Mouse (Mus musculus): ENCODE results near the gene Stx11. TPM values are rescaled to one million over a fixed set of nuclear protein-coding genes. Genes with fewer than 3 reads are reported as not detected.

Gene Stx11
- polyA plus RNA-seq, 1 experiment from 2014 or later: 3.5 TPM

DNA sequence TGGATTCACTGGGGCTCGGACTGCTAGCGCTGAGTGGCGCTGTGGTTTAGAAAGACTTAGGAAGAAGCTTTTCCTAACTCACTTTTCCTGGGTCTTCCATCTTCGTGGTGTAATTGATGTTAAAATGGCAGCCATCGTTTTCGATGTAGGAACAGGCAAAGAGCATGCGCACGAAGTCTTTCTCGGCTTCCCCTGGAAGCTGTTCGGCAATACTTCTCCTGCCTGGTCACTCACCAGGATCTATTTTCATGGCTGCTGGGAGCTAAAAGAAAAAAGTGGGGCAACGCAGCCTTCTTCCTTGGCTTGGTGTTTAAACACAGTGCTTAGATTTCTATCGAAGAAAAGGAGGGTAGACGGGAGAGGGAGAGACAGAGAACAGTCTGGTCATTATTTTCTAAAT lies 52.6 kb downstream of the Stx11 start:
- Histone ChIP-seq H3K9me3 (replicated peaks) (no peaks in the 10 kb centered on the region), H3K9ac (no peak overlapping the region), H3K27ac (peak overlapping the region; percentile 68; the same call in 1 of the 2 replicates), H3K27me3 (no peaks in the 10 kb centered on the region), H3K4me3 (peak overlapping the region; percentile 31; the same call in 1 of the 2 replicates), H3K36me3 (no peaks in the 10 kb centered on the region), H3K4me1 (replicated peaks) (peaks cover 11% of the 10 kb centered on the region; the same call in 1 of the 2 replicates), H3K4me2 (peak overlapping the region; percentile 61)
- 79% methylated on average over 13 of the region's 13 CpGs for WGBS
- no peak for ATAC-seq (replicated peaks; ENCODE audit: insufficient number of reproducible peaks, insufficient read depth, low FRiP score, low read depth)

DNA sequence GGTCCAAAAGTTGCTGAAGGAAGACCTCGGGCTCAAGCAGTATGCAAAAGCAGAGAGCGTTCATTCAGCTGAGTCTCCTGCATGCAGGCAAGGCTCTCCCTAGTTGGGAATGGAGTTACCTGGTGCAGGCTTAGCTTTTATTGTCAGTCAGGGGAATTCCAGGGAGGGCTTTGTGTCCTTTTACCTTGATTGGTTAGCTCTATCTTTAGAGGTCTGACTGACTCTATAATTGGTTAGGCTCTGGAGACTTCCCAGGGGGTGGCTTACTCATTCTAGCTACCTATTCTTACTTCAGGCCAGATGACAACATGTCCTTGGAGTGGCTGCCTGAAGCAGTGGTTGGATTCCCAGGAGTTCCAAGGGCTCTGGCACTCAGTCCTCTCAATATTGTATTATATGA lies 54.2 kb downstream of the Stx11 start:
- Histone ChIP-seq H3K4me2 (no peak overlapping the region), H3K4me3 (no peak overlapping the region)

DNA sequence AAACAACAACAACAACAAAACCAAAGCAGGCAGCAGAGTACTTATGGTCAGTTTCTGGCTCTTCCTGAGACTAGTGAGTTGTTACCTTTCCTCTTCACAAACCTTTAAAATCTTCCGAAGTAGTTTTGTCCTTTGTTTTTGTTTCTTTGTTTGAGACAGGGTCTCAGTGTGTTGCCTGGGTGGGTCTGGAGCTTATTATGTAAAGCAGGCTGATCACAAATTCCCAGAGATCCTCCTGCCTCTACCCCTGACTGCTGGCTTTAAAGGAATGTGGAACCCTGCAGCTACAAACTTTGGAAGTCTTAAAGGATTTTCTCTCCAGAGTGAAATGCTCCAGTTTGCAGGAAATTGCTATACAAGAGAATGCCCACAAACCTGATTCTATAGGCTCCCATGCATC lies 54.9 kb downstream of the Stx11 start:
- Histone ChIP-seq H3K9me3 (replicated peaks) (no peaks in the 10 kb centered on the region), H3K4me2 (no peak overlapping the region), H3K36me3 (no peaks in the 10 kb centered on the region), H3K4me1 (replicated peaks) (peaks cover 11% of the 10 kb centered on the region; the same call in 1 of the 2 replicates), H3K9ac (no peak overlapping the region), H3K4me3 (no peak overlapping the region), H3K27me3 (no peaks in the 10 kb centered on the region), H3K27ac (no peak overlapping the region)
- 53% methylated on average over 1 of the region's 1 CpGs for WGBS
- no peak for ATAC-seq (replicated peaks; ENCODE audit: insufficient number of reproducible peaks, insufficient read depth, low FRiP score, low read depth)

More for the DNA sequence above, 54.2 kb downstream of the Stx11 start:
- WGBS: 89% methylated on average over 2 of the region's 2 CpGs
- Histone ChIP-seq H3K9me3 (replicated peaks) (no peaks in the 10 kb centered on the region), H3K4me1 (replicated peaks) (peaks cover 11% of the 10 kb centered on the region; the same call in 1 of the 2 replicates), H3K36me3 (no peaks in the 10 kb centered on the region), H3K9ac (no peak overlapping the region), H3K27me3 (no peaks in the 10 kb centered on the region), H3K27ac (no peak overlapping the region)
- ATAC-seq (replicated peaks; ENCODE audit: insufficient number of reproducible peaks, insufficient read depth, low FRiP score, low read depth): no peak

DNA sequence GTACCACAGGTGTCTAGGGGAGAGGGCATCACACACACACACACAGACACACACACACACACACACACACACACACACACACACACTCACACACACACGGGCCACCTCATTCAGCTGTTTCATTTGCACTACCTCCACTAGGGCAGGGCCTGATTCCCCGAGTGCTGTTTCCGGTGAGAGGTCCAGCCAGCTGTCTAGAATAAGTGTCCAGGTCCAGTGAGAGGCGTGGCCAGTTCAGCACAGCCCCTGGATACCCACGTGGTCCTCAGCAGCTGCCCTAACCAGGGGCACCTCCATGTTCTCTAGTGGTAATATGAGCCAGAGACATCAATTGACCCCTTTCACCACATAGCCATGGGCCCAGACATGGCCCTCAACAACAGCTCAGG lies 60.0 kb downstream of the Stx11 start:
- 64% methylated on average over 5 of the region's 5 CpGs for WGBS
- no peak overlapping the region for H3K27ac ChIP-seq
- H3K9ac ChIP-seq: no peak overlapping the region
- no peak for ATAC-seq (replicated peaks; ENCODE audit: insufficient number of reproducible peaks, insufficient read depth, low FRiP score, low read depth)
- no peak overlapping the region for H3K4me2 ChIP-seq
- no peak overlapping the region for H3K4me3 ChIP-seq
- no peaks in the 10 kb centered on the region for H3K27me3 ChIP-seq
- H3K9me3 ChIP-seq (replicated peaks): no peaks in the 10 kb centered on the region
- H3K4me1 ChIP-seq (replicated peaks): no peaks in the 10 kb centered on the region
- no peaks in the 10 kb centered on the region for H3K36me3 ChIP-seq

DNA sequence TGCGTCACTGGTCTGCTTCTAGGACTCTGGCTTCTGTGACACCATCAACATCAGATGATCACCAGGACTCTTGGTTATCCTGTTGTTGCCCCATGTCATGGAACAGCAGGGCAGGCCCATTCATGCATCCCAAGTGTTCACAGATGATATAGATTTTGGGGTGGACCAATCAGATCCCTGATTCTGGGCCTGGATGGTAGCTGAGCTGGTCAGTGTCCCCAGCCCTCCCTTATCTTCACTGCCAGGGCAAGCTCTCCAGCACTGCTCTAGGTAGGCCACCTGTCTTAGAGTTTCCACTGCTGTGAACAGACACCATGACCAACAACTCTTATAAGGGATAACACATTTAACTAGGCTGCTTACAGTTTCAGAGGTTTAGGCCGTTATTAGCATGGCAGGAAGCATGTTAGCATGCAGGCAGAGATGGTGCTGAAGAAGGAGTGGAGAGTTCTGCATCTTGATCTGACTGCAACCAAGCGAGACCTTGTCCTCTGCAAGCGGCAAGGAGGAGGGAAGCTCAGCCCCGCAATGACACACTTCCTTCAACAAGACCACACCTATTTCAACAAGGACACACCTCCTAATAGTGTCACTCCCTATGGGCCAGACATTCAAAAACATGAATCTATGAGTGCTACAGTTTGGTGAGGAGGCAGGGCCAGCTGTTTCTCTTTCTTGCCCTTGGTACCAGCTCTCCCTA lies 60.5 kb downstream of the Stx11 start:
- no peak overlapping the region for H3K4me3 ChIP-seq
- H3K27ac ChIP-seq: no peak overlapping the region
- no peaks in the 10 kb centered on the region for H3K27me3 ChIP-seq
- no peak overlapping the region for H3K4me2 ChIP-seq
- H3K36me3 ChIP-seq: no peaks in the 10 kb centered on the region
- H3K4me1 ChIP-seq (replicated peaks): no peaks in the 10 kb centered on the region
- 81% methylated on average over 5 of the region's 5 CpGs for WGBS
- H3K9ac ChIP-seq: no peak overlapping the region
- H3K9me3 ChIP-seq (replicated peaks): no peaks in the 10 kb centered on the region
- no peak for ATAC-seq (replicated peaks; ENCODE audit: insufficient number of reproducible peaks, insufficient read depth, low FRiP score, low read depth)

DNA sequence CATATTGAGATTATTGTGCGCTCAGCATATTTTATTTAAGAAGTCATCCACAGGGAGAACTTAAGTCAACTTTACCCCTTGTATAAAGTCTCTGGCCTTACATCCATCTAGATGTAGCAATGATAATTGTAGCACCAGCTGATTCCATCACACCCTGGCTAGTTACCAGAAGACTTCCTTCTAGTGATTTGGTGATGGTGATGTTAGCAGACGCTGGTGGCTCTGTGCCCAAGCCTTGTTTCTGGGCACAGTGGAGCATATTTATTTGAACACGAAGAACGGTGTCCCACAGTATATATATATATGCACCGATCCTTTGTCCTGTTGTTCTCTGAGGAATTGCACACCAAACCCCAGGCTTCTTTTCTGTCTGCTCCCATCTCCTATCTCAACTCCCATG lies 64.2 kb downstream of the Stx11 start:
- 91% methylated on average over 5 of the region's 5 CpGs for WGBS
- Histone ChIP-seq H3K27ac (no peak overlapping the region), H3K4me3 (no peak overlapping the region), H3K4me2 (no peak overlapping the region), H3K9ac (no peak overlapping the region), H3K36me3 (no peaks in the 10 kb centered on the region), H3K27me3 (no peaks in the 10 kb centered on the region), H3K4me1 (replicated peaks) (no peaks in the 10 kb centered on the region), H3K9me3 (replicated peaks) (no peaks in the 10 kb centered on the region)
- no peak for ATAC-seq (replicated peaks; ENCODE audit: insufficient number of reproducible peaks, insufficient read depth, low FRiP score, low read depth)

DNA sequence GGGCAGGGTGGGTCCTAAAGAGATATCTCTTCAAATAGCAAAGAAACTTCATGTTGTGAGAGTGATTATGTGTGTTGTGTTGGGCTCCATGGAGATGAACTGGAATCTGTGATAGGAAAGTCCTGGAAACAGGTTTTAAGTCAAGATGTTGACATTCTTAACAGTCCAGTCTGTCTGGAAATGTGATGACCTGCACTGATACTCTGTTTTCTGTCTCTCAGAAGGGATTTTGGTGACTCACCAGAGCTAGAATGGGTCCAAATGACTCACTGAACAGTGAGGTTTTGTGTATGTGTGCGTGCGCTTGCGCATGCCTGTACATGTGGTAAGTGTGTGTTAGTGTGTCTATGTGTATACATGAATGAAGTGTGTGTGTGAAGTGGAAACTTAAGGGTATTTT lies 70.8 kb downstream of the Stx11 start:
- Histone ChIP-seq H3K27me3 (no peaks in the 10 kb centered on the region), H3K4me2 (no peak overlapping the region), H3K4me1 (replicated peaks) (no peaks in the 10 kb centered on the region), H3K9me3 (replicated peaks) (no peaks in the 10 kb centered on the region), H3K9ac (no peak overlapping the region), H3K36me3 (no peaks in the 10 kb centered on the region), H3K4me3 (no peak overlapping the region), H3K27ac (no peak overlapping the region)
- ATAC-seq (replicated peaks; ENCODE audit: insufficient number of reproducible peaks, insufficient read depth, low FRiP score, low read depth): no peak
- WGBS: 89% methylated on average over 3 of the region's 3 CpGs

DNA sequence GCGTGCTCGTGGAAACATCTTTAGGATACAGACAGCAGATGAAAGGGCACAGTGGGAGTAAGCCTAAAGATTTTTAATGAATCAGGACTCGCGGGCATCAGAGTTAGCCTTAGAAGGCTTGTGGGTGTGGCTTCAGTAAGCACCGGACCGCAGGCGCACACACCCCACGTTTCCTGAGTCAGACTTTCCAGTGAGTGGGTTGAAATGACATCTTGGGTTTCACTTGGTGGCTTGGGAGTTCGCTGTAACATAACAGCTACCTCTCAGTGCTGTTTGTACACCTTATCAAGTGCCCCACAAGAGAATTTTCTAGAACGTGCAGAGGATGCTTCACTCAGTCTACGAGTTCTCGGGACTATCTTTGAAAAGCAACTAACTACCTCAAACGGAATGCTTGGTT lies 75.7 kb downstream of the Stx11 start:
- H3K27ac ChIP-seq: no peak overlapping the region
- no peaks in the 10 kb centered on the region for H3K9me3 ChIP-seq (replicated peaks)
- H3K4me1 ChIP-seq (replicated peaks): peaks cover 8% of the 10 kb centered on the region
- no peak overlapping the region for H3K4me3 ChIP-seq
- H3K9ac ChIP-seq: no peak overlapping the region
- H3K27me3 ChIP-seq: no peaks in the 10 kb centered on the region
- no peak overlapping the region; the same call in 1 of the 2 replicates for H3K4me2 ChIP-seq
- H3K36me3 ChIP-seq: no peaks in the 10 kb centered on the region
- ATAC-seq (replicated peaks; ENCODE audit: insufficient number of reproducible peaks, insufficient read depth, low FRiP score, low read depth): no peak
- WGBS: 59% methylated on average over 13 of the region's 13 CpGs

Other genes with a start within 250 kb of the Stx11 start
- gene Utrn, start 94.9 kb downstream of the Stx11 start, polyA plus RNA-seq (2015; fragmentation: Nextera tagmentation; extraction: Ambion mirVana): 58.8 and 67.5 TPM in 2 replicates
- 25.1 TPM in 2 replicates for gene Sf3b5, start 41.0 kb upstream of the Stx11 start, polyA plus RNA-seq (2015; fragmentation: Nextera tagmentation; extraction: Ambion mirVana)
- 165 and 200 TPM in 2 replicates for gene Plagl1, start 96.2 kb upstream of the Stx11 start, polyA plus RNA-seq (2015; fragmentation: Nextera tagmentation; extraction: Ambion mirVana)
- not detected in 2 replicates for gene Zc2hc1b, start 213.7 kb upstream of the Stx11 start, polyA plus RNA-seq (2015; fragmentation: Nextera tagmentation; extraction: Ambion mirVana)
- gene Ltv1, start 228.9 kb upstream of the Stx11 start, polyA plus RNA-seq (2015; fragmentation: Nextera tagmentation; extraction: Ambion mirVana): 42.7 and 46.0 TPM in 2 replicates

Data from heart, embryonic 15.5 days (tissue).